Mouse (Mus musculus): Measurements from ENCODE around the gene Bcl2l13. TPM values are rescaled to one million over a fixed set of nuclear protein-coding genes. Genes with fewer than 3 reads are reported as not detected.
"Not testable (repeated sequence)": the region's sequence is repeated elsewhere in the genome, so short reads cannot be mapped to it uniquely, and the experiment has no call there.

Gene Bcl2l13
- polyA plus RNA-seq, 1 experiment from 2014 or later: 31.8 TPM

- no peak overlapping the region for H3K4me3 ChIP-seq
- H3K27me3 ChIP-seq: no peaks in the 10 kb centered on the region
- no peaks in the 10 kb centered on the region for H3K9me3 ChIP-seq
- H3K4me2 ChIP-seq: no peak overlapping the region
- H3K27ac ChIP-seq: no peak overlapping the region
- H3K4me1 ChIP-seq: no peaks in the 10 kb centered on the region
- no peak overlapping the region for H3K9ac ChIP-seq
- 76% methylated on average over 5 of the region's 5 CpGs for WGBS
- peaks cover 74% of the 10 kb centered on the region for H3K36me3 ChIP-seq
- ATAC-seq (ENCODE audit: borderline replicate concordance, extremely low read depth, low FRiP score, low TSS enrichment): no peak
Observed at GRCm38 (mm10) chr6:120806999-120807737, 28.8 kb upstream of the Bcl2l13 start.

- ATAC-seq (ENCODE audit: borderline replicate concordance, extremely low read depth, low FRiP score, low TSS enrichment): no peak
- no peaks in the 10 kb centered on the region for H3K27me3 ChIP-seq
- H3K4me1 ChIP-seq: no peaks in the 10 kb centered on the region
- H3K36me3 ChIP-seq: peaks cover 70% of the 10 kb centered on the region
- no peak overlapping the region for H3K9ac ChIP-seq
- H3K4me2 ChIP-seq: no peak overlapping the region
- no peak overlapping the region for H3K27ac ChIP-seq
- 65% methylated on average over 4 of the region's 4 CpGs for WGBS
- no peaks in the 10 kb centered on the region for H3K9me3 ChIP-seq
- H3K4me3 ChIP-seq: no peak overlapping the region
Observed at GRCm38 (mm10) chr6:120807738-120808081, 28.3 kb upstream of the Bcl2l13 start.

- not testable (repeated sequence) for H3K27me3 ChIP-seq; H3K4me1 ChIP-seq; H3K9me3 ChIP-seq; H3K9ac ChIP-seq; H3K27ac ChIP-seq; H3K4me2 ChIP-seq; H3K4me3 ChIP-seq; ATAC-seq (ENCODE audit: borderline replicate concordance, extremely low read depth, low FRiP score, low TSS enrichment)
- H3K36me3 ChIP-seq: peaks cover 31% of the 10 kb centered on the region
- 96% methylated on average over 10 of the region's 10 CpGs for WGBS
Observed at GRCm38 (mm10) chr6:120811999-120812398, 24.0 kb upstream of the Bcl2l13 start.

GRCm38 (mm10) chr6:120819294-120819693 is 16.7 kb upstream of the Bcl2l13 start:
- H3K36me3 ChIP-seq: peaks cover 22% of the 10 kb centered on the region
- H3K9ac ChIP-seq: no peak overlapping the region
- ATAC-seq (ENCODE audit: borderline replicate concordance, extremely low read depth, low FRiP score, low TSS enrichment): no peak
- H3K27ac ChIP-seq: no peak overlapping the region
- no peak overlapping the region for H3K4me2 ChIP-seq
- 92% methylated on average over 2 of the region's 2 CpGs for WGBS
- peaks cover 10% of the 10 kb centered on the region for H3K4me1 ChIP-seq
- H3K9me3 ChIP-seq: no peaks in the 10 kb centered on the region
- H3K27me3 ChIP-seq: no peaks in the 10 kb centered on the region
- H3K4me3 ChIP-seq: no peak overlapping the region

- ATAC-seq (ENCODE audit: borderline replicate concordance, extremely low read depth, low FRiP score, low TSS enrichment): no peak
- H3K27me3 ChIP-seq: no peaks in the 10 kb centered on the region
- peaks cover 22% of the 10 kb centered on the region for H3K36me3 ChIP-seq
- no peak overlapping the region for H3K27ac ChIP-seq
- 85% methylated on average over 5 of the region's 5 CpGs for WGBS
- H3K4me2 ChIP-seq: no peak overlapping the region
- H3K9me3 ChIP-seq: no peaks in the 10 kb centered on the region
- H3K4me3 ChIP-seq: no peak overlapping the region
- H3K4me1 ChIP-seq: peaks cover 10% of the 10 kb centered on the region
- no peak overlapping the region for H3K9ac ChIP-seq
Observed at GRCm38 (mm10) chr6:120820144-120820543, 15.9 kb upstream of the Bcl2l13 start.

- Histone ChIP-seq H3K9me3 (no peaks in the 10 kb centered on the region), H3K27me3 (no peaks in the 10 kb centered on the region), H3K9ac (no peak overlapping the region), H3K4me3 (peak overlapping the region; percentile 100; the same call in 1 of the 2 replicates), H3K27ac (no peak overlapping the region), H3K36me3 (peaks cover 22% of the 10 kb centered on the region), H3K4me1 (peaks cover 10% of the 10 kb centered on the region), H3K4me2 (peak overlapping the region; percentile 76; the same call in 1 of the 2 replicates)
- ATAC-seq (ENCODE audit: borderline replicate concordance, extremely low read depth, low FRiP score, low TSS enrichment): no peak
- WGBS: 86% methylated on average over 1 of the region's 1 CpGs
Observed at GRCm38 (mm10) chr6:120820941-120821340, 15.1 kb upstream of the Bcl2l13 start.

GRCm38 (mm10) chr6:120821715-120822114 is 14.3 kb upstream of the Bcl2l13 start:
- no peaks in the 10 kb centered on the region for H3K9me3 ChIP-seq
- no peaks in the 10 kb centered on the region for H3K27me3 ChIP-seq
- peak overlapping the region; percentile 100 for H3K4me3 ChIP-seq
- peaks cover 22% of the 10 kb centered on the region for H3K36me3 ChIP-seq
- no peak overlapping the region for H3K27ac ChIP-seq
- peak overlapping the region; percentile 76 for H3K4me2 ChIP-seq
- peaks cover 10% of the 10 kb centered on the region for H3K4me1 ChIP-seq
- ATAC-seq (ENCODE audit: borderline replicate concordance, extremely low read depth, low FRiP score, low TSS enrichment): no peak
- 37% methylated on average over 5 of the region's 5 CpGs for WGBS
- H3K9ac ChIP-seq: peak overlapping the region; percentile 89

GRCm38 (mm10) chr6:120822307-120822928 is 13.6 kb upstream of the Bcl2l13 start, which contains the start of gene Atp6v1e1:
Gene Atp6v1e1, minus strand, starts transcription at chr6:120822793.
- Histone ChIP-seq H3K36me3 (peaks cover 19% of the 10 kb centered on the region), H3K4me1 (peaks cover 10% of the 10 kb centered on the region), H3K4me3 (peak within 1 kb of the TSS; percentile 100), H3K4me2 (peak within 1 kb of the TSS; percentile 76), H3K27me3 (no peaks in the 10 kb centered on the region), H3K9ac (peak within 1 kb of the TSS; percentile 89), H3K9me3 (no peaks in the 10 kb centered on the region), H3K27ac (peak within 1 kb of the TSS; percentile 93)
- ATAC-seq (ENCODE audit: borderline replicate concordance, extremely low read depth, low FRiP score, low TSS enrichment): peak; percentile 95
- WGBS: under 1% methylated on average over 41 of the region's 41 CpGs

GRCm38 (mm10) chr6:120822937-120823614 is 12.9 kb upstream of the Bcl2l13 start:
- WGBS: 67% methylated on average over 10 of the region's 10 CpGs
- peak overlapping the region; percentile 47; the same call in 1 of the 2 replicates for H3K27ac ChIP-seq
- H3K27me3 ChIP-seq: no peaks in the 10 kb centered on the region
- no peaks in the 10 kb centered on the region for H3K9me3 ChIP-seq
- peak overlapping the region; percentile 76 for H3K4me2 ChIP-seq
- peak overlapping the region; percentile 100 for H3K4me3 ChIP-seq
- ATAC-seq (ENCODE audit: borderline replicate concordance, extremely low read depth, low FRiP score, low TSS enrichment): no peak
- H3K9ac ChIP-seq: no peak overlapping the region
- peaks cover 10% of the 10 kb centered on the region for H3K4me1 ChIP-seq
- peaks cover 13% of the 10 kb centered on the region for H3K36me3 ChIP-seq

GRCm38 (mm10) chr6:120830056-120830455 is 6.0 kb upstream of the Bcl2l13 start:
- WGBS: 55% methylated on average over 1 of the region's 1 CpGs
- H3K4me3 ChIP-seq: no peak overlapping the region
- ATAC-seq (ENCODE audit: borderline replicate concordance, extremely low read depth, low FRiP score, low TSS enrichment): no peak

GRCm38 (mm10) chr6:120830866-120831608 is 5.0 kb upstream of the Bcl2l13 start:
- Histone ChIP-seq H3K36me3 (no peaks in the 10 kb centered on the region), H3K27ac (no peak overlapping the region), H3K4me2 (no peak overlapping the region)

More at GRCm38 (mm10) chr6:120830056-120830455, 6.0 kb upstream of the Bcl2l13 start:
- no peak overlapping the region for H3K27ac ChIP-seq
- no peaks in the 10 kb centered on the region for H3K4me1 ChIP-seq
- no peaks in the 10 kb centered on the region for H3K9me3 ChIP-seq
- no peaks in the 10 kb centered on the region for H3K27me3 ChIP-seq
- no peak overlapping the region for H3K9ac ChIP-seq
- H3K36me3 ChIP-seq: no peaks in the 10 kb centered on the region
- no peak overlapping the region for H3K4me2 ChIP-seq

More at GRCm38 (mm10) chr6:120830866-120831608, 5.0 kb upstream of the Bcl2l13 start:
- WGBS: 47% methylated on average over 4 of the region's 4 CpGs
- ATAC-seq (ENCODE audit: borderline replicate concordance, extremely low read depth, low FRiP score, low TSS enrichment): no peak
- H3K9me3 ChIP-seq: no peaks in the 10 kb centered on the region
- no peaks in the 10 kb centered on the region for H3K4me1 ChIP-seq
- no peak overlapping the region for H3K9ac ChIP-seq
- H3K27me3 ChIP-seq: no peaks in the 10 kb centered on the region
- H3K4me3 ChIP-seq: no peak overlapping the region
